Mouse (Mus musculus): Measurements from ENCODE around the gene Sh3glb1.
"Not testable (repeated sequence)": the region's sequence is repeated elsewhere in the genome, so short reads cannot be mapped to it uniquely, and the experiment has no call there.

The Sh3glb1 gene

GRCm38 (mm10) chr3:144719901-144720747 is at the start of gene Sh3glb1:
TSS of gene Sh3glb1 (minus strand) at chr3:144720335.
- DNase-seq (ENCODE audit: low read depth, low spot score), result peak; percentile 88

GRCm38 (mm10) chr3:144765161-144765560 is 45.0 kb upstream of the Sh3glb1 start:
- peak; percentile 91 for DNase-seq (ENCODE audit: low read depth, low spot score)

- DNase-seq (ENCODE audit: low read depth, low spot score), result peak; percentile 69
Measured at GRCm38 (mm10) chr3:144761454-144761853, 41.3 kb upstream of the Sh3glb1 start.

- peak; percentile 68 for DNase-seq (ENCODE audit: low read depth, low spot score)
Measured at GRCm38 (mm10) chr3:144760592-144761309, 40.6 kb upstream of the Sh3glb1 start, which contains the start of gene Clca3a1. TSS of gene Clca3a1 (minus strand) at chr3:144760977.

- no peak for DNase-seq (ENCODE audit: low read depth, low spot score)
Measured at GRCm38 (mm10) chr3:144759719-144760118, 39.6 kb upstream of the Sh3glb1 start.

- DNase-seq (ENCODE audit: low read depth, low spot score), result not testable (repeated sequence)
Measured at GRCm38 (mm10) chr3:144756103-144756502, 36.0 kb upstream of the Sh3glb1 start.

- DNase-seq (ENCODE audit: low read depth, low spot score), result peak; percentile 47
Measured at GRCm38 (mm10) chr3:144753120-144753519, 33.0 kb upstream of the Sh3glb1 start.

GRCm38 (mm10) chr3:144749062-144749963 is 29.2 kb upstream of the Sh3glb1 start:
- DNase-seq (ENCODE audit: low read depth, low spot score), result not testable (repeated sequence)

GRCm38 (mm10) chr3:144747706-144748105 is 27.6 kb upstream of the Sh3glb1 start:
- not testable (repeated sequence) for DNase-seq (ENCODE audit: low read depth, low spot score)

GRCm38 (mm10) chr3:144738396-144738795 is 18.3 kb upstream of the Sh3glb1 start:
- DNase-seq (ENCODE audit: low read depth, low spot score), result not testable (repeated sequence)

GRCm38 (mm10) chr3:144736831-144737230 is 16.7 kb upstream of the Sh3glb1 start:
- peak; percentile 76 for DNase-seq (ENCODE audit: low read depth, low spot score)

- DNase-seq (ENCODE audit: low read depth, low spot score), result peak; percentile 83
Measured at GRCm38 (mm10) chr3:144723455-144723854, 3.3 kb upstream of the Sh3glb1 start.

GRCm38 (mm10) chr3:144722566-144722965 is 2.4 kb upstream of the Sh3glb1 start:
- not testable (repeated sequence) for DNase-seq (ENCODE audit: low read depth, low spot score)

GRCm38 (mm10) chr3:144721860-144722256 is 1.7 kb upstream of the Sh3glb1 start:
- DNase-seq (ENCODE audit: low read depth, low spot score), result no peak

- no peak for DNase-seq (ENCODE audit: low read depth, low spot score)
Measured at GRCm38 (mm10) chr3:144721077-144721859, 1.1 kb upstream of the Sh3glb1 start.

GRCm38 (mm10) chr3:144719088-144719900 is 841 bp downstream of the Sh3glb1 start:
- peak; percentile 68 for DNase-seq (ENCODE audit: low read depth, low spot score)

- peak; percentile 91 for DNase-seq (ENCODE audit: low read depth, low spot score)
Measured at GRCm38 (mm10) chr3:144718706-144719087, 1.4 kb downstream of the Sh3glb1 start.

- DNase-seq (ENCODE audit: low read depth, low spot score), result no peak
Measured at GRCm38 (mm10) chr3:144717835-144718234, 2.3 kb downstream of the Sh3glb1 start.

- no peak for DNase-seq (ENCODE audit: low read depth, low spot score)
Measured at GRCm38 (mm10) chr3:144717121-144717520, 3.0 kb downstream of the Sh3glb1 start.

- DNase-seq (ENCODE audit: low read depth, low spot score), result no peak
Measured at GRCm38 (mm10) chr3:144715901-144716300, 4.2 kb downstream of the Sh3glb1 start.

Data from 3T3-L1 (cell line).